Mouse (Mus musculus): ENCODE data around the gene Apela. TPM values are rescaled to one million over a fixed set of nuclear protein-coding genes. Genes with fewer than 3 reads are reported as not detected.

Gene Apela
- polyA plus RNA-seq, 1 experiment from 2014 or later = 4.4 TPM

- WGBS = 75% methylated on average over 4 of the region's 4 CpGs
Observed at GRCm38 (mm10) chr8:65062195-65062594, 25.1 kb upstream of the Apela start.

GRCm38 (mm10) chr8:65056722-65057121 is 19.6 kb upstream of the Apela start:
- WGBS = 85% methylated on average over 4 of the region's 4 CpGs
- H3K9me3 ChIP-seq (ENCODE audit: control insufficient read depth, low read length) = no peaks in the 10 kb centered on the region
- H3K9ac ChIP-seq (ENCODE audit: low read depth, low read length) = no peak overlapping the region
- no peak overlapping the region for H3K4me3 ChIP-seq (ENCODE audit: low read length)
- H3K27ac ChIP-seq (ENCODE audit: low read length) = no peak overlapping the region
- H3K27me3 ChIP-seq (replicated peaks; ENCODE audit: control insufficient read depth, insufficient read depth, low read length) = no peaks in the 10 kb centered on the region
- H3K36me3 ChIP-seq (ENCODE audit: control insufficient read depth, insufficient read depth, low read length) = no peaks in the 10 kb centered on the region
- no peaks in the 10 kb centered on the region for H3K4me1 ChIP-seq (ENCODE audit: control insufficient read depth, insufficient read depth, low read length)
- no peak overlapping the region for H3K4me2 ChIP-seq (ENCODE audit: low read depth, low read length)
- no peak for ATAC-seq

More at GRCm38 (mm10) chr8:65062195-65062594, 25.1 kb upstream of the Apela start:
- ATAC-seq = no peak
- H3K27ac ChIP-seq (ENCODE audit: low read length) = no peak overlapping the region
- H3K27me3 ChIP-seq (replicated peaks; ENCODE audit: control insufficient read depth, insufficient read depth, low read length) = no peaks in the 10 kb centered on the region
- H3K4me1 ChIP-seq (ENCODE audit: control insufficient read depth, insufficient read depth, low read length) = no peaks in the 10 kb centered on the region
- H3K9ac ChIP-seq (ENCODE audit: low read depth, low read length) = no peak overlapping the region
- H3K4me3 ChIP-seq (ENCODE audit: low read length) = no peak overlapping the region
- no peaks in the 10 kb centered on the region for H3K9me3 ChIP-seq (ENCODE audit: control insufficient read depth, low read length)
- H3K4me2 ChIP-seq (ENCODE audit: low read depth, low read length) = no peak overlapping the region
- no peaks in the 10 kb centered on the region for H3K36me3 ChIP-seq (ENCODE audit: control insufficient read depth, insufficient read depth, low read length)

GRCm38 (mm10) chr8:65053968-65054367 is 16.8 kb upstream of the Apela start:
- Histone ChIP-seq H3K4me1 (ENCODE audit: control insufficient read depth, insufficient read depth, low read length) (no peaks in the 10 kb centered on the region), H3K36me3 (ENCODE audit: control insufficient read depth, insufficient read depth, low read length) (no peaks in the 10 kb centered on the region), H3K4me3 (ENCODE audit: low read length) (no peak overlapping the region), H3K27me3 (replicated peaks; ENCODE audit: control insufficient read depth, insufficient read depth, low read length) (no peaks in the 10 kb centered on the region), H3K27ac (ENCODE audit: low read length) (no peak overlapping the region), H3K4me2 (ENCODE audit: low read depth, low read length) (no peak overlapping the region), H3K9me3 (ENCODE audit: control insufficient read depth, low read length) (no peaks in the 10 kb centered on the region), H3K9ac (ENCODE audit: low read depth, low read length) (no peak overlapping the region)
- no peak for ATAC-seq
- 47% methylated on average over 5 of the region's 5 CpGs for WGBS

GRCm38 (mm10) chr8:65053554-65053953 is 16.4 kb upstream of the Apela start:
- 85% methylated on average over 3 of the region's 3 CpGs for WGBS
- Histone ChIP-seq H3K4me2 (ENCODE audit: low read depth, low read length) (no peak overlapping the region), H3K36me3 (ENCODE audit: control insufficient read depth, insufficient read depth, low read length) (no peaks in the 10 kb centered on the region), H3K4me1 (ENCODE audit: control insufficient read depth, insufficient read depth, low read length) (no peaks in the 10 kb centered on the region), H3K27ac (ENCODE audit: low read length) (no peak overlapping the region), H3K9ac (ENCODE audit: low read depth, low read length) (no peak overlapping the region), H3K9me3 (ENCODE audit: control insufficient read depth, low read length) (no peaks in the 10 kb centered on the region), H3K27me3 (replicated peaks; ENCODE audit: control insufficient read depth, insufficient read depth, low read length) (no peaks in the 10 kb centered on the region), H3K4me3 (ENCODE audit: low read length) (no peak overlapping the region)
- no peak for ATAC-seq

GRCm38 (mm10) chr8:65047801-65048200 is 10.7 kb upstream of the Apela start:
- no peak overlapping the region for H3K4me3 ChIP-seq (ENCODE audit: low read length)
- no peaks in the 10 kb centered on the region for H3K4me1 ChIP-seq (ENCODE audit: control insufficient read depth, insufficient read depth, low read length)
- no peaks in the 10 kb centered on the region for H3K36me3 ChIP-seq (ENCODE audit: control insufficient read depth, insufficient read depth, low read length)
- no peak overlapping the region for H3K9ac ChIP-seq (ENCODE audit: low read depth, low read length)
- H3K27ac ChIP-seq (ENCODE audit: low read length) = no peak overlapping the region
- no peaks in the 10 kb centered on the region for H3K27me3 ChIP-seq (replicated peaks; ENCODE audit: control insufficient read depth, insufficient read depth, low read length)
- no peaks in the 10 kb centered on the region for H3K9me3 ChIP-seq (ENCODE audit: control insufficient read depth, low read length)
- 80% methylated on average over 4 of the region's 4 CpGs for WGBS
- no peak for ATAC-seq
- H3K4me2 ChIP-seq (ENCODE audit: low read depth, low read length) = no peak overlapping the region

- no peak for ATAC-seq
- Histone ChIP-seq H3K4me1 (ENCODE audit: control insufficient read depth, insufficient read depth, low read length) (no peaks in the 10 kb centered on the region), H3K36me3 (ENCODE audit: control insufficient read depth, insufficient read depth, low read length) (no peaks in the 10 kb centered on the region), H3K9ac (ENCODE audit: low read depth, low read length) (no peak overlapping the region), H3K9me3 (ENCODE audit: control insufficient read depth, low read length) (no peaks in the 10 kb centered on the region), H3K4me2 (ENCODE audit: low read depth, low read length) (no peak overlapping the region), H3K27ac (ENCODE audit: low read length) (no peak overlapping the region), H3K27me3 (replicated peaks; ENCODE audit: control insufficient read depth, insufficient read depth, low read length) (no peaks in the 10 kb centered on the region), H3K4me3 (ENCODE audit: low read length) (no peak overlapping the region)
- 83% methylated on average over 4 of the region's 4 CpGs for WGBS
Observed at GRCm38 (mm10) chr8:65047193-65047592, 10.1 kb upstream of the Apela start.

- Histone ChIP-seq H3K9ac (ENCODE audit: low read depth, low read length) (no peak overlapping the region), H3K27me3 (replicated peaks; ENCODE audit: control insufficient read depth, insufficient read depth, low read length) (no peaks in the 10 kb centered on the region), H3K4me2 (ENCODE audit: low read depth, low read length) (no peak overlapping the region), H3K36me3 (ENCODE audit: control insufficient read depth, insufficient read depth, low read length) (no peaks in the 10 kb centered on the region), H3K4me3 (ENCODE audit: low read length) (no peak overlapping the region), H3K9me3 (ENCODE audit: control insufficient read depth, low read length) (no peaks in the 10 kb centered on the region), H3K27ac (ENCODE audit: low read length) (no peak overlapping the region), H3K4me1 (ENCODE audit: control insufficient read depth, insufficient read depth, low read length) (no peaks in the 10 kb centered on the region)
- WGBS = 33% methylated on average over 5 of the region's 5 CpGs
- peak; percentile 67 for ATAC-seq
Observed at GRCm38 (mm10) chr8:65046565-65046964, 9.4 kb upstream of the Apela start.

GRCm38 (mm10) chr8:65034136-65034535 is 3.0 kb downstream of the Apela start:
- Histone ChIP-seq H3K27ac (ENCODE audit: low read length) (no peak overlapping the region), H3K9ac (ENCODE audit: low read depth, low read length) (no peak overlapping the region), H3K4me2 (ENCODE audit: low read depth, low read length) (no peak overlapping the region), H3K36me3 (ENCODE audit: control insufficient read depth, insufficient read depth, low read length) (no peaks in the 10 kb centered on the region), H3K27me3 (replicated peaks; ENCODE audit: control insufficient read depth, insufficient read depth, low read length) (no peaks in the 10 kb centered on the region), H3K4me1 (ENCODE audit: control insufficient read depth, insufficient read depth, low read length) (peaks cover 8% of the 10 kb centered on the region), H3K9me3 (ENCODE audit: control insufficient read depth, low read length) (no peaks in the 10 kb centered on the region), H3K4me3 (ENCODE audit: low read length) (no peak overlapping the region)
- no peak for ATAC-seq
- 40% methylated on average over 2 of the region's 2 CpGs for WGBS

GRCm38 (mm10) chr8:65033056-65033455 is 4.1 kb downstream of the Apela start:
- 75% methylated on average over 13 of the region's 13 CpGs for WGBS

GRCm38 (mm10) chr8:65032107-65032506 is 5.0 kb downstream of the Apela start:
- H3K36me3 ChIP-seq (ENCODE audit: control insufficient read depth, insufficient read depth, low read length) = no peaks in the 10 kb centered on the region
- H3K9ac ChIP-seq (ENCODE audit: low read depth, low read length) = no peak overlapping the region
- peaks cover 5% of the 10 kb centered on the region for H3K4me1 ChIP-seq (ENCODE audit: control insufficient read depth, insufficient read depth, low read length)
- H3K27me3 ChIP-seq (replicated peaks; ENCODE audit: control insufficient read depth, insufficient read depth, low read length) = no peaks in the 10 kb centered on the region
- ATAC-seq = no peak
- WGBS = 95% methylated on average over 1 of the region's 1 CpGs
- H3K4me3 ChIP-seq (ENCODE audit: low read length) = no peak overlapping the region
- no peak overlapping the region for H3K4me2 ChIP-seq (ENCODE audit: low read depth, low read length)
- H3K27ac ChIP-seq (ENCODE audit: low read length) = no peak overlapping the region
- no peaks in the 10 kb centered on the region for H3K9me3 ChIP-seq (ENCODE audit: control insufficient read depth, low read length)

More at GRCm38 (mm10) chr8:65033056-65033455, 4.1 kb downstream of the Apela start:
- Histone ChIP-seq H3K9me3 (ENCODE audit: control insufficient read depth, low read length) (no peaks in the 10 kb centered on the region), H3K27ac (ENCODE audit: low read length) (no peak overlapping the region), H3K4me2 (ENCODE audit: low read depth, low read length) (no peak overlapping the region), H3K9ac (ENCODE audit: low read depth, low read length) (no peak overlapping the region), H3K4me1 (ENCODE audit: control insufficient read depth, insufficient read depth, low read length) (peaks cover 8% of the 10 kb centered on the region), H3K36me3 (ENCODE audit: control insufficient read depth, insufficient read depth, low read length) (no peaks in the 10 kb centered on the region), H3K27me3 (replicated peaks; ENCODE audit: control insufficient read depth, insufficient read depth, low read length) (no peaks in the 10 kb centered on the region), H3K4me3 (ENCODE audit: low read length) (no peak overlapping the region)
- ATAC-seq = no peak

Measured in intestine, embryonic 16.5 days (tissue).